In genomic region chr1:171797840-171798239, GRCm38 (mm10) we compare ENCODE assay signal across 26 mouse cellular contexts. TPM values are rescaled to one million over a fixed set of nuclear protein-coding genes. Genes with fewer than 3 reads are reported as not detected.
"Had no signal": no experiment of that assay in that cellular context is flagged by ENCODE, and none has a peak within 500 bp of the region (broad histone marks: within the 10 kb centered on the region; RNA-seq: fewer than 3 reads in every experiment).

No protein-coding gene starts in this region.

- ATAC-seq: hindbrain, embryonic 16.5 days; inflammation-experienced regulatory T-cells, adult 6 months; intestine, embryonic 15.5 days; intestine, postnatal 0 days had no signal

- H3K4me2 ChIP-seq: heart, embryonic 13.5 days; heart, embryonic 15.5 days; hindbrain, embryonic 12.5 days; hindbrain, embryonic 14.5 days; intestine, embryonic 15.5 days; limb, embryonic 12.5 days; liver, embryonic 11.5 days; liver, embryonic 13.5 days had no signal

- H3K27me3 ChIP-seq: heart, embryonic 13.5 days; heart, embryonic 15.5 days; hindbrain, embryonic 12.5 days; intestine, embryonic 15.5 days; limb, embryonic 12.5 days; liver, embryonic 13.5 days had no signal

- DNase-seq: gastrocnemius, postnatal 14 days; gastrocnemius, postnatal 36 days; heart, adult 18-20 months; heart, postnatal 14 days; heart, postnatal 36 days; kidney, adult 18-20 months; kidney, adult 8-10 months; kidney, postnatal 10 days; kidney, postnatal 25 days; kidney, postnatal 4 days; liver; liver, embryonic 13.5 days had no signal

- H3K36me3 ChIP-seq: heart, embryonic 10.5 days; heart, embryonic 13.5 days; heart, embryonic 15.5 days; hindbrain, embryonic 12.5 days; intestine, embryonic 15.5 days; limb, embryonic 10.5 days; limb, embryonic 12.5 days; liver, embryonic 13.5 days had no signal

- H3K27ac ChIP-seq: heart, embryonic 10.5 days; heart, embryonic 13.5 days; heart, embryonic 15.5 days; hindbrain, embryonic 12.5 days; hindbrain, embryonic 14.5 days; intestine, embryonic 15.5 days; layer of hippocampus, adult 2 months; left cerebral cortex, adult 2 months; limb, embryonic 10.5 days; limb, embryonic 12.5 days; liver, embryonic 13.5 days had no signal

- H3K4me1 ChIP-seq: heart, embryonic 10.5 days; heart, embryonic 13.5 days; heart, embryonic 15.5 days; hindbrain, embryonic 12.5 days; intestine, embryonic 15.5 days; limb, embryonic 10.5 days; limb, embryonic 12.5 days had no signal

- H3K4me3 ChIP-seq: heart, embryonic 10.5 days; heart, embryonic 13.5 days; heart, embryonic 15.5 days; hindbrain, embryonic 12.5 days; intestine, embryonic 15.5 days; layer of hippocampus, adult 2 months; left cerebral cortex, adult 2 months; limb, embryonic 10.5 days; limb, embryonic 12.5 days; liver, embryonic 13.5 days had no signal

- H3K9ac ChIP-seq: heart, embryonic 13.5 days; heart, embryonic 15.5 days; hindbrain, embryonic 12.5 days; hindbrain, embryonic 14.5 days; intestine, embryonic 15.5 days; limb, embryonic 12.5 days; liver, embryonic 13.5 days had no signal

- H3K9me3 ChIP-seq: heart, embryonic 10.5 days; heart, embryonic 13.5 days; heart, embryonic 15.5 days; hindbrain, embryonic 12.5 days; intestine, embryonic 15.5 days; limb, embryonic 10.5 days; limb, embryonic 12.5 days; liver, embryonic 13.5 days had no signal

RNA-seq across cellular contexts. Expression of gene Slamf1, which starts 30.9 kb away (rescaled TPM):
- total RNA-seq: gastrocnemius, postnatal 14 days had no signal
- polyA plus RNA-seq: intestine, postnatal 0 days had no signal
